8 mouse cellular contexts compared by ENCODE assay signal in genomic region chr17:14372324-14373145, GRCm38 (mm10).
A peak's percentile ranks its signal among the peaks of the same experiment; 100 is the strongest.
DNase-seq lines count a peak whose midpoint lies in the region; ATAC-seq and TF ChIP-seq lines count a peak whose summit lies in the region.

No protein-coding gene starts in this region.

- peak; percentile 77 for ATAC-seq in hindbrain, postnatal 0 days
- peak; percentile 77; the same call in 1 of the 2 replicates for ATAC-seq in neural tube, embryonic 11.5 days (ENCODE audit: insufficient read depth, low FRiP score, low TSS enrichment)

- no peak overlapping the region for H3K4me3 ChIP-seq in hindbrain, postnatal 0 days (ENCODE audit: low read length)
- H3K4me3 ChIP-seq in neural tube, embryonic 11.5 days (ENCODE audit: low read depth, low read length), result no peak overlapping the region

- H3K4me2 ChIP-seq in hindbrain, postnatal 0 days (ENCODE audit: low read depth, low read length), result peak overlapping the region; percentile 32; the same call in 1 of the 2 replicates
- H3K4me2 ChIP-seq in neural tube, embryonic 11.5 days (ENCODE audit: low read depth), result no peak overlapping the region

- no peaks in the 10 kb centered on the region for H3K27me3 ChIP-seq in hindbrain, postnatal 0 days (ENCODE audit: insufficient read depth, low read length)
- no peaks in the 10 kb centered on the region for H3K27me3 ChIP-seq in neural tube, embryonic 11.5 days (ENCODE audit: control insufficient read depth, insufficient read depth, low read length)

- peaks cover 11% of the 10 kb centered on the region for H3K4me1 ChIP-seq in hindbrain, postnatal 0 days (ENCODE audit: insufficient read depth, low read length)
- no peaks in the 10 kb centered on the region; the same call in 1 of the 2 replicates for H3K4me1 ChIP-seq in neural tube, embryonic 11.5 days (ENCODE audit: control insufficient read depth, insufficient read depth, low read length)

- intact Hi-C loops in left cerebral cortex, postnatal 14 days (cut with DNase I), result no loop called here

- no peak overlapping the region for H3K9ac ChIP-seq in hindbrain, postnatal 0 days (replicated peaks; ENCODE audit: low read length)
- H3K9ac ChIP-seq in neural tube, embryonic 11.5 days (ENCODE audit: low read length), result no peak overlapping the region

- no peak overlapping the region for H3K27ac ChIP-seq in hindbrain, postnatal 0 days
- no peak overlapping the region for H3K27ac ChIP-seq in neural tube, embryonic 11.5 days (ENCODE audit: low read depth, low read length)

- no peaks in the 10 kb centered on the region for H3K36me3 ChIP-seq in hindbrain, postnatal 0 days (ENCODE audit: insufficient read depth, low read length)
- H3K36me3 ChIP-seq in neural tube, embryonic 11.5 days (ENCODE audit: control insufficient read depth, insufficient read depth, low read length), result no peaks in the 10 kb centered on the region

- WGBS in hindbrain, postnatal 0 days, result 29% methylated on average over 25 of the region's 25 CpGs
- WGBS in neural tube, embryonic 11.5 days, result 65% methylated on average over 25 of the region's 25 CpGs

- no peaks in the 10 kb centered on the region for H3K9me3 ChIP-seq in hindbrain, postnatal 0 days (ENCODE audit: low read length)
- no peaks in the 10 kb centered on the region for H3K9me3 ChIP-seq in neural tube, embryonic 11.5 days (ENCODE audit: control insufficient read depth, low read length)

- TF ChIP-seq CTCF in hindbrain, postnatal 0 days (IDR thresholded peaks at IDR 0.05; ENCODE audit: low read depth), result no peak

- peak; percentile 51 for DNase-seq in right cerebral cortex, adult 18-20 months
- DNase-seq in right cerebral cortex, postnatal 14 days, result no peak
- DNase-seq in hindbrain, postnatal 0 days (ENCODE audit: low spot score), result peak; percentile 59
- DNase-seq in left cerebral cortex, postnatal 14 days (ENCODE audit: low spot score in 2 of 2), result peak; percentile 24 to 54
- peak; percentile 43 for DNase-seq in neural tube, embryonic 11.5 days (ENCODE audit: low spot score)
- no peak for DNase-seq in spleen, adult 12 weeks (ENCODE audit: low spot score)
- DNase-seq in spleen, postnatal 10 days (ENCODE audit: low spot score in 2 of 2), result no peak
- no peak for DNase-seq in spleen, adult 18-20 months

Comparison
In these comparisons a context has a peak if more than half of its experiments do, and no peak if none do; other contexts are left out.
1. DNase-seq: peak in right cerebral cortex, adult 18-20 months (single experiment), hindbrain, postnatal 0 days (single experiment), left cerebral cortex, postnatal 14 days (2 of 2) and neural tube, embryonic 11.5 days (single experiment); none in right cerebral cortex, postnatal 14 days (single experiment), spleen, adult 12 weeks (single experiment), spleen, postnatal 10 days (0 of 2) and spleen, adult 18-20 months (0 of 2).